Mouse (Mus musculus) gastrocnemius, adult 8-10 months (tissue): ENCODE data around the gene Cmbl. TPM values are rescaled to one million over a fixed set of nuclear protein-coding genes. Genes with fewer than 3 reads are reported as not detected.

ENCODE experiments used
- DNase-seq, 2 experiments: peaks; one replicate each; pipeline ENCODE4 v3.0.0; 2022; ENCODE audit warnings: low spot score in 2 of 2
- total RNA-seq, 4 experiments: library from RNA; stranded (reverse); gene quantifications; 2 replicates each; pipeline ENCODE4 v1.2.4; 2022

Cmbl gene
- total RNA-seq, 4 experiments from 2014 or later: 47.6 to 59.9 (median 49.6) TPM

- no peak for DNase-seq
Measured at GRCm38 (mm10) chr15:31619521-31619920, 54.3 kb downstream of the Cmbl start.

GRCm38 (mm10) chr15:31627277-31628154, 62.3 kb downstream of the Cmbl start:
- DNase-seq: no peak

DNA sequence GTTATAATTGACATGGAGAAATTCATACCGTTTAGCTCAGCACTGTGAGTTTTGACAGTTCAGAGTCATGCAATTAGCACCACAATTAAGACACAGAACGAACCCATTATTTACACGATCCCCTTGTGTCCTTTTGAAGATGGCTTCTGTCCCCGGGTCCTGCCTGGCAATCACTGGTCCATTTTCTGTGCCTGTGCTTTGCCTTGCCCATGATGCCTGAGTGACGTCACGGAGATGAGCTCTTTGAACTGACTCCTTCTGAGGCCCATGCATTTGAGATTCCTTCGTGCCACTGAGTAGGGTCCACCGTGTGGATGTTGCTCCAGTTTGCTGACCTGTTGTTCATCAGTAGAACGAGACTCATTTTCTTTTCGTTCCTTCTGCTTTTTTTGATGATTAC, 63.0 kb downstream of the Cmbl start:
- no peak for DNase-seq

GRCm38 (mm10) chr15:31629556-31629955, 64.4 kb downstream of the Cmbl start:
- DNase-seq: no peak

GRCm38 (mm10) chr15:31631396-31631858, 66.2 kb downstream of the Cmbl start:
- DNase-seq: no peak

DNA sequence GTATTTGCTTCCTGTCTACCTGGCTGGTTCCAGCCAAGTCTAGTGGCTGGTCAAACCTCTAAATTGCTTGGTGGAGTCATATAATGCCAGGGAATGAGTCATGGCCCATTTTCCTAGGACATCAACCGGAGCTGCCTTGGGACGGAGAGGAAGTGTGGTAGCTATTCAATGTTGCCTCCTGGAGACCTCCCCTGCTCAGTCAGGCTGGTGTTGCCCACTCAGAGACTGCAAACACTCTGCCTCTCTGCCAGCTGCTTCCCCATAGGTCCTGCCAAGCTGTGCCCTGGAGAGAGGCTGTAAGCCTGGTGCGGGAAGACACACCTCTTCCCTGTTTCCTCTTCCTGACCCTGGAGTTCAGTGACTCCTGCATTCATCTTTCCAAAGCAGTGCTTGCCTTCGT, 67.3 kb downstream of the Cmbl start:
- no peak for DNase-seq

DNA sequence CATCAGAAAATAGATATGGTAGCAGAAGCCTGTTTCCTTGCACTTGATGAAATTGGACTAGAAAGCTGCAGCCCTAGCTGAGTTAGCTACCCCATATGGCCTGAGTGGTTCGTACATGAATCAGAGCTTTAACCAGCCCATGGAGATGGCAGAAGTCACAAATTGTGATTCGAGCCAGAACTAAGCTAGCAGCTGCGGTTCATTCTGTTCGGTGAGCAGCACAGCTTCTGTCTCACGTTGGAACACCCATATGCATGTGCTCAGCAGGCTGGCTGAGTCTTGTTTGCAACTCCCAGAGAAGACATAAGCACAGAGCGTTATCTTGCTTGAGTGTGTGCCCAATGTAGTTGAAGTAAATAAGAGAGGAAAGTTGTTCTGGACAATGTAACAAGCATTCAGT, 69.4 kb downstream of the Cmbl start:
- no peak for DNase-seq

GRCm38 (mm10) chr15:31636091-31636595, 71.0 kb downstream of the Cmbl start:
- DNase-seq: no peak

Other genes with a start within 250 kb of the Cmbl start
- 10 to 100 TPM; 11.5 to 18.8 (median 16.5) TPM for gene Ankrd33b, start 197.7 kb upstream of the Cmbl start, total RNA-seq
- not detected for gene Ropn1l, start 111.7 kb upstream of the Cmbl start, total RNA-seq
- 100 to 1,000 TPM; 142 to 173 (median 149) TPM for gene March6, start 34.3 kb upstream of the Cmbl start, total RNA-seq
- gene Cct5, start 36.4 kb downstream of the Cmbl start, total RNA-seq: 100 to 1,000 TPM; 110 to 120 (median 115) TPM
- gene Fam173b, start 36.5 kb downstream of the Cmbl start, total RNA-seq: 10 to 100 TPM; 11.9 to 14.9 (median 12.8) TPM